ENCODE assay signal across 11 mouse cellular contexts in the genomic region with DNA sequence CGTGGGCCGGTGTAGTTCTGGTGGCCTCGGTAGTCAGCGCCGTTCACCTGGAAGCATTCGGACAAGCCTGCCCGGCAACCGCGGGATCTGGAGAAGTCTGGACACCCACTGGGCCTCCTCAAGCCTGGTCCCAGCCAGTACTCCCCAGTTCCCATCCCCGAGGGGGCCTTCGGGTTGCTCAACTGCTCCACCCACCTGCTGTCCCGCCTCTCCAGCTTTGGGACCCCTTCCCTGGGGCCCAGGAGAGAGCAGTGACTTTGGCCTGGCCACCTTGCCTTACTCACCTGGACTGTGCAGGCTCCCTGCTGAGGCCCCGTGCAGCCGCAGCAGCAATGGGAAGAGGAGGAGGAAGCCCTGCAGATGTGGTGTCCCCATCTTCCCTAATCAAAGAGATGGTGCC. TPM values are rescaled to one million over a fixed set of nuclear protein-coding genes. Genes with fewer than 3 reads are reported as not detected.
DNase-seq lines count a peak whose midpoint lies in the region; ATAC-seq and TF ChIP-seq lines count a peak whose summit lies in the region.
"Had no signal": no experiment of that assay in that cellular context is flagged by ENCODE, and none has a peak within 500 bp of the region (broad histone marks: within the 10 kb centered on the region; RNA-seq: fewer than 3 reads in every experiment).

No protein-coding gene starts in this region.

- peaks cover 69% of the 10 kb centered on the region for H3K27me3 ChIP-seq in hindbrain, embryonic 14.5 days (ENCODE audit: control insufficient read depth, insufficient read depth, low read length)
- H3K27me3 ChIP-seq in midbrain, embryonic 15.5 days (replicated peaks) = peaks cover 64% of the 10 kb centered on the region

- peaks cover 0 to 23% of the 10 kb centered on the region in 2 experiments; a peak in 1 of 4 replicates for H3K4me1 ChIP-seq in ES-E14 (ENCODE audit: control insufficient read depth in 2 of 2, insufficient read depth in 2 of 2, low read length in 2 of 2, poor library complexity in 1 of 2)
- peaks cover 20% of the 10 kb centered on the region for H3K4me1 ChIP-seq in hindbrain, embryonic 14.5 days (replicated peaks; ENCODE audit: control insufficient read depth, insufficient read depth, low read length)
- peaks cover 33% of the 10 kb centered on the region for H3K4me1 ChIP-seq in midbrain, embryonic 15.5 days

- in situ Hi-C loops in ES-E14 (cut with MboI; ENCODE audit: low sequenced_read_pairs in 2 of 2, unreplicated experiment in 2 of 2) = no loop called here

- no peaks in the 10 kb centered on the region for H3K9me3 ChIP-seq in ES-E14 (ENCODE audit: control insufficient read depth, insufficient read depth, low read depth, low read length)
- no peaks in the 10 kb centered on the region for H3K9me3 ChIP-seq in hindbrain, embryonic 14.5 days (ENCODE audit: control insufficient read depth, low read length)
- H3K9me3 ChIP-seq in midbrain, embryonic 15.5 days = no peaks in the 10 kb centered on the region
- H3K9me3 ChIP-seq: liver, embryonic 13.5 days had no signal

- H3K36me3 ChIP-seq in ES-E14 (ENCODE audit: control insufficient read depth, insufficient read depth, low read length, poor library complexity, severe bottlenecking) = no peaks in the 10 kb centered on the region
- no peaks in the 10 kb centered on the region for H3K36me3 ChIP-seq in hindbrain, embryonic 14.5 days (replicated peaks; ENCODE audit: control insufficient read depth, insufficient read depth)
- no peaks in the 10 kb centered on the region for H3K36me3 ChIP-seq in midbrain, embryonic 15.5 days (replicated peaks)
- H3K36me3 ChIP-seq: liver, embryonic 13.5 days had no signal

- no peak overlapping the region for H3K27ac ChIP-seq in ES-E14 (ENCODE audit: insufficient read depth, low read depth, low read length, poor library complexity, severe bottlenecking)
- H3K27ac ChIP-seq in hindbrain, embryonic 14.5 days = no peak overlapping the region
- H3K27ac ChIP-seq in midbrain, embryonic 15.5 days = no peak overlapping the region
- H3K27ac ChIP-seq: liver, embryonic 13.5 days had no signal

- no peak overlapping the region for H3K9ac ChIP-seq in ES-E14 (ENCODE audit: insufficient read depth, low read depth, low read length, poor library complexity, severe bottlenecking)
- H3K9ac ChIP-seq in hindbrain, embryonic 14.5 days = no peak overlapping the region
- H3K9ac ChIP-seq in midbrain, embryonic 15.5 days = no peak overlapping the region
- H3K9ac ChIP-seq: liver, embryonic 13.5 days had no signal

- peak overlapping the region; percentile 65; the same call in 1 of the 2 replicates for H3K4me2 ChIP-seq in hindbrain, embryonic 14.5 days (replicated peaks)
- peak overlapping the region; percentile 86 for H3K4me2 ChIP-seq in midbrain, embryonic 15.5 days

- WGBS in hindbrain, embryonic 14.5 days = 2% methylated on average over 14 of the region's 14 CpGs
- 3% methylated on average over 14 of the region's 14 CpGs for WGBS in midbrain, embryonic 15.5 days

- no peak for ATAC-seq in hindbrain, embryonic 14.5 days (ENCODE audit: low FRiP score)
- no peak for ATAC-seq in midbrain, embryonic 15.5 days (replicated peaks)

- intact Hi-C loops in heart, postnatal 25 days (cut with DNase I) = loop anchor here (5.0 kb wide), 2 partner anchors 43 to 98 kb away; partner anchors contain the start of genes Flywch2, Prss32 and Prss41

- DNase-seq in heart, adult 11 months = peak; percentile 92
- no peak for DNase-seq in heart, postnatal 25 days (ENCODE audit: low spot score)
- no peak for DNase-seq in ES-E14 (ENCODE audit: low read depth, low spot score)
- DNase-seq in hindbrain, embryonic 14.5 days (ENCODE audit: low spot score) = no peak
- DNase-seq in spleen, adult 12 weeks (ENCODE audit: low spot score) = no peak
- DNase-seq in ovary, postnatal 14 days (ENCODE audit: low spot score) = no peak
- DNase-seq in layer of hippocampus, postnatal 25 days (ENCODE audit: extremely low spot score in 1 of 2, low spot score in 1 of 2) = no peak
- DNase-seq: adrenal gland, adult 8-10 months; kidney, adult 18-20 months; liver, embryonic 13.5 days had no signal

- peak overlapping the region; percentile 45 to 64; a peak in 3 of 4 replicates for H3K4me3 ChIP-seq in ES-E14 (ENCODE audit: insufficient read depth in 1 of 2, low read depth in 1 of 2, low read length in 2 of 2, poor library complexity in 1 of 2, severe bottlenecking in 1 of 2)
- H3K4me3 ChIP-seq in hindbrain, embryonic 14.5 days (replicated peaks; ENCODE audit: low read length) = peak overlapping the region; percentile 35; the same call in 1 of the 2 replicates
- peak overlapping the region; percentile 45 for H3K4me3 ChIP-seq in midbrain, embryonic 15.5 days

TF ChIP-seq in ES-E14, 5 proteins besides CTCF, POLR2A, EP300 and RAD21:
- TF ChIP-seq CHD2 (IDR thresholded peaks at IDR 0.05; ENCODE audit: low read depth, low read length) (no peak), MAFK (IDR thresholded peaks at IDR 0.05; ENCODE audit: insufficient read depth, low read depth, low read length) (no peak)
TF ChIP-seq in ES-E14: peak in this region for 0.

RNA-seq across cellular contexts. Expression of gene Kremen2, which starts 1.0 kb away (rescaled TPM):
- total RNA-seq in heart, postnatal 25 days (2021) = not detected
- total RNA-seq in ES-E14 (2012; rRNA removed) = 2.5 and 4.3 TPM in 2 replicates
- polyA plus RNA-seq in hindbrain, embryonic 14.5 days (2014; fragmentation: Nextera tagmentation; extraction: Ambion mirVana) = 0.74 and 0.90 TPM in 2 replicates
- polyA plus RNA-seq in midbrain, embryonic 15.5 days (2015; fragmentation: Nextera tagmentation; extraction: Ambion mirVana) = 1.4 and 1.5 TPM in 2 replicates
- under 1 TPM; 0.28 to 0.49 TPM for total RNA-seq in layer of hippocampus, postnatal 25 days (2021)

RNA-seq across cellular contexts. Expression of gene Paqr4, which starts 4.0 kb away (rescaled TPM):
- total RNA-seq in heart, postnatal 25 days (2021) = 10 to 100 TPM; 26.1 to 29.5 TPM
- total RNA-seq in ES-E14 (2012; rRNA removed) = 2.8 and 4.0 TPM in 2 replicates
- polyA plus RNA-seq in hindbrain, embryonic 14.5 days (2014; fragmentation: Nextera tagmentation; extraction: Ambion mirVana) = 57.5 and 62.8 TPM in 2 replicates
- 70.9 and 72.6 TPM in 2 replicates for polyA plus RNA-seq in midbrain, embryonic 15.5 days (2015; fragmentation: Nextera tagmentation; extraction: Ambion mirVana)
- total RNA-seq in layer of hippocampus, postnatal 25 days (2021) = 10 to 100 TPM; 55.1 to 58.7 TPM

RNA-seq across cellular contexts. Expression of gene Pkmyt1, which starts 18.5 kb away (rescaled TPM):
- total RNA-seq in heart, postnatal 25 days (2021) = 1 to 10 TPM; 1.4 to 1.5 TPM
- 24.1 and 41.3 TPM in 2 replicates for total RNA-seq in ES-E14 (2012; rRNA removed)
- 16.9 and 17.7 TPM in 2 replicates for polyA plus RNA-seq in hindbrain, embryonic 14.5 days (2014; fragmentation: Nextera tagmentation; extraction: Ambion mirVana)
- polyA plus RNA-seq in midbrain, embryonic 15.5 days (2015; fragmentation: Nextera tagmentation; extraction: Ambion mirVana) = 22.6 and 23.1 TPM in 2 replicates
- total RNA-seq in layer of hippocampus, postnatal 25 days (2021) = 1 to 10 TPM; 2.7 to 3.7 TPM

RNA-seq across cellular contexts. Expression of gene 1520401A03Rik, which starts 22.1 kb away (rescaled TPM):
- total RNA-seq in heart, postnatal 25 days (2021) = not detected
- total RNA-seq in ES-E14 (2012; rRNA removed) = 0.04 and 1.0 TPM in 2 replicates
- 0.09 and 0.18 TPM in 2 replicates for polyA plus RNA-seq in hindbrain, embryonic 14.5 days (2014; fragmentation: Nextera tagmentation; extraction: Ambion mirVana)
- 0.06 and 0.11 TPM in 2 replicates for polyA plus RNA-seq in midbrain, embryonic 15.5 days (2015; fragmentation: Nextera tagmentation; extraction: Ambion mirVana)
- under 1 TPM; 0.17 to 0.61 TPM for total RNA-seq in layer of hippocampus, postnatal 25 days (2021)

RNA-seq across cellular contexts. Expression of gene Flywch1, which starts 26.8 kb away (rescaled TPM):
- total RNA-seq in heart, postnatal 25 days (2021) = 10 to 100 TPM; 29.7 to 33.2 TPM
- total RNA-seq in ES-E14 (2012; rRNA removed) = 31.6 and 35.1 TPM in 2 replicates
- 179 and 183 TPM in 2 replicates for polyA plus RNA-seq in hindbrain, embryonic 14.5 days (2014; fragmentation: Nextera tagmentation; extraction: Ambion mirVana)
- polyA plus RNA-seq in midbrain, embryonic 15.5 days (2015; fragmentation: Nextera tagmentation; extraction: Ambion mirVana) = 242 and 257 TPM in 2 replicates
- total RNA-seq in layer of hippocampus, postnatal 25 days (2021) = 100 to 1,000 TPM; 263 to 298 TPM
